In genomic region chrX:73467446-73468241, GRCm38 (mm10) we compare ENCODE assay signal across 9 mouse cellular contexts. TPM values are rescaled to one million over a fixed set of nuclear protein-coding genes. Genes with fewer than 3 reads are reported as not detected.
DNase-seq lines count a peak whose midpoint lies in the region; ATAC-seq lines count a peak whose summit lies in the region.
"Had no signal": no experiment of that assay in that cellular context is flagged by ENCODE, and none has a peak within 500 bp of the region (broad histone marks: within the 10 kb centered on the region; RNA-seq: fewer than 3 reads in every experiment).

No protein-coding gene starts in this region.

- no peak overlapping the region for H3K9ac ChIP-seq in forebrain, embryonic 11.5 days (ENCODE audit: low read length)
- no peak overlapping the region for H3K9ac ChIP-seq in forebrain, embryonic 15.5 days (replicated peaks)
- H3K9ac ChIP-seq in intestine, embryonic 15.5 days, result no peak overlapping the region

- H3K27ac ChIP-seq in forebrain, embryonic 11.5 days (ENCODE audit: low read depth, low read length), result no peak overlapping the region
- no peak overlapping the region for H3K27ac ChIP-seq in forebrain, embryonic 15.5 days (replicated peaks)
- peak overlapping the region; percentile 51 for H3K27ac ChIP-seq in intestine, embryonic 15.5 days

- no peaks in the 10 kb centered on the region for H3K9me3 ChIP-seq in forebrain, embryonic 11.5 days (ENCODE audit: control insufficient read depth, low read length)
- no peaks in the 10 kb centered on the region for H3K9me3 ChIP-seq in forebrain, embryonic 15.5 days
- no peaks in the 10 kb centered on the region for H3K9me3 ChIP-seq in intestine, embryonic 15.5 days

- no peak overlapping the region for H3K4me2 ChIP-seq in forebrain, embryonic 11.5 days (ENCODE audit: low read depth, low read length, severe bottlenecking)
- no peak overlapping the region for H3K4me2 ChIP-seq in forebrain, embryonic 15.5 days (replicated peaks)
- no peak overlapping the region for H3K4me2 ChIP-seq in intestine, embryonic 15.5 days (replicated peaks)

- no peaks in the 10 kb centered on the region for H3K4me1 ChIP-seq in forebrain, embryonic 11.5 days (replicated peaks; ENCODE audit: control insufficient read depth, insufficient read depth, low read length)
- H3K4me1 ChIP-seq in forebrain, embryonic 15.5 days, result no peaks in the 10 kb centered on the region
- no peaks in the 10 kb centered on the region for H3K4me1 ChIP-seq in intestine, embryonic 15.5 days (replicated peaks)

- H3K4me3 ChIP-seq in forebrain, embryonic 11.5 days (ENCODE audit: low read depth, low read length), result no peak overlapping the region
- H3K4me3 ChIP-seq in forebrain, embryonic 15.5 days, result no peak overlapping the region
- H3K4me3 ChIP-seq in intestine, embryonic 15.5 days (replicated peaks), result no peak overlapping the region

- H3K36me3 ChIP-seq in forebrain, embryonic 11.5 days (ENCODE audit: control insufficient read depth, insufficient read depth, low read length), result no peaks in the 10 kb centered on the region
- H3K36me3 ChIP-seq in forebrain, embryonic 15.5 days, result no peaks in the 10 kb centered on the region
- H3K36me3 ChIP-seq in intestine, embryonic 15.5 days, result no peaks in the 10 kb centered on the region

- H3K27me3 ChIP-seq in forebrain, embryonic 11.5 days (ENCODE audit: control insufficient read depth, insufficient read depth, low read length), result no peaks in the 10 kb centered on the region
- no peaks in the 10 kb centered on the region for H3K27me3 ChIP-seq in forebrain, embryonic 15.5 days
- H3K27me3 ChIP-seq in intestine, embryonic 15.5 days (replicated peaks), result no peaks in the 10 kb centered on the region

- 77% methylated on average over 5 of the region's 5 CpGs for WGBS in forebrain, embryonic 11.5 days
- WGBS in forebrain, embryonic 15.5 days, result 71% methylated on average over 5 of the region's 5 CpGs
- 48% methylated on average over 5 of the region's 5 CpGs for WGBS in intestine, embryonic 15.5 days

- no peak for ATAC-seq in forebrain, embryonic 11.5 days (replicated peaks; ENCODE audit: low FRiP score)
- ATAC-seq in forebrain, embryonic 15.5 days (replicated peaks), result no peak
- 0 out of 2 replicates have a peak, but pooled peaks have one; percentile 36 for ATAC-seq in intestine, embryonic 15.5 days

- peak; percentile 53 for DNase-seq in forebrain, embryonic 11.5 days (ENCODE audit: low spot score)
- peak; percentile 13 for DNase-seq in right cerebral cortex, postnatal 4 days
- DNase-seq in right cerebral cortex, adult 18-20 months, result no peak
- no peak for DNase-seq in spleen, adult 12 weeks (ENCODE audit: low spot score)
- DNase-seq in left cerebral cortex, adult 8-10 months (ENCODE audit: low spot score in 2 of 2), result no peak
- no peak for DNase-seq in layer of hippocampus, adult 11-12 months (ENCODE audit: low spot score)
- DNase-seq: adrenal gland, postnatal 36 days had no signal

RNA-seq across cellular contexts. Expression of gene Haus7, which starts 8.8 kb away (rescaled TPM):
- polyA plus RNA-seq in forebrain, embryonic 11.5 days (2014; fragmentation: Nextera tagmentation; extraction: Ambion mirVana), result 74.8 and 78.2 TPM in 2 replicates
- 58.0 and 61.1 TPM in 2 replicates for polyA plus RNA-seq in forebrain, embryonic 15.5 days (2015; fragmentation: Nextera tagmentation; extraction: Ambion mirVana)
- 58.2 and 60.6 TPM in 2 replicates for polyA plus RNA-seq in intestine, embryonic 15.5 days (2015; fragmentation: Nextera tagmentation; extraction: Ambion mirVana)
- total RNA-seq in left cerebral cortex, adult 8-10 months (2022), result 10 to 100 TPM in 3 of 4 experiments, 1 to 10 TPM in 1; 7.9 to 13.2 (median 11.8) TPM

RNA-seq across cellular contexts. Expression of gene Bgn, which starts 15.8 kb away (rescaled TPM):
- 28.6 and 32.2 TPM in 2 replicates for polyA plus RNA-seq in forebrain, embryonic 11.5 days (2014; fragmentation: Nextera tagmentation; extraction: Ambion mirVana)
- polyA plus RNA-seq in forebrain, embryonic 15.5 days (2015; fragmentation: Nextera tagmentation; extraction: Ambion mirVana), result 12.8 and 13.4 TPM in 2 replicates
- 48.5 and 52.7 TPM in 2 replicates for polyA plus RNA-seq in intestine, embryonic 15.5 days (2015; fragmentation: Nextera tagmentation; extraction: Ambion mirVana)
- total RNA-seq in left cerebral cortex, adult 8-10 months (2022), result 10 to 100 TPM; 18.7 to 23.5 (median 19.3) TPM

RNA-seq across cellular contexts. Expression of gene Trex2, which starts 32.5 kb away (rescaled TPM):
- polyA plus RNA-seq in forebrain, embryonic 11.5 days (2014; fragmentation: Nextera tagmentation; extraction: Ambion mirVana), result not detected in 2 replicates
- not detected in 2 replicates for polyA plus RNA-seq in forebrain, embryonic 15.5 days (2015; fragmentation: Nextera tagmentation; extraction: Ambion mirVana)
- polyA plus RNA-seq in intestine, embryonic 15.5 days (2015; fragmentation: Nextera tagmentation; extraction: Ambion mirVana), result not detected in 2 replicates
- not detected for total RNA-seq in left cerebral cortex, adult 8-10 months (2022)
- total RNA-seq: adrenal gland, postnatal 36 days had no signal

RNA-seq across cellular contexts. Expression of gene Atp2b3, which starts 35.2 kb away (rescaled TPM):
- 0.11 and 0.15 TPM in 2 replicates for polyA plus RNA-seq in forebrain, embryonic 11.5 days (2014; fragmentation: Nextera tagmentation; extraction: Ambion mirVana)
- polyA plus RNA-seq in forebrain, embryonic 15.5 days (2015; fragmentation: Nextera tagmentation; extraction: Ambion mirVana), result 3.7 and 4.4 TPM in 2 replicates
- polyA plus RNA-seq in intestine, embryonic 15.5 days (2015; fragmentation: Nextera tagmentation; extraction: Ambion mirVana), result 0.26 and 0.28 TPM in 2 replicates
- total RNA-seq in left cerebral cortex, adult 8-10 months (2022), result 10 to 100 TPM; 91.0 to 100.0 (median 95.1) TPM

RNA-seq across cellular contexts. Expression of gene Zfp92, which starts 56.7 kb away (rescaled TPM):
- polyA plus RNA-seq in forebrain, embryonic 11.5 days (2014; fragmentation: Nextera tagmentation; extraction: Ambion mirVana), result 0.12 and 0.13 TPM in 2 replicates
- 0.62 and 0.72 TPM in 2 replicates for polyA plus RNA-seq in forebrain, embryonic 15.5 days (2015; fragmentation: Nextera tagmentation; extraction: Ambion mirVana)
- 0.32 and 0.54 TPM in 2 replicates for polyA plus RNA-seq in intestine, embryonic 15.5 days (2015; fragmentation: Nextera tagmentation; extraction: Ambion mirVana)
- total RNA-seq in left cerebral cortex, adult 8-10 months (2022), result 1 to 10 TPM; 1.9 to 2.9 (median 2.0) TPM

Comparison
In these comparisons a context has a peak if more than half of its experiments do, and no peak if none do; other contexts are left out.
1. DNase-seq: peak in forebrain, embryonic 11.5 days (single experiment) and right cerebral cortex, postnatal 4 days (single experiment); none in right cerebral cortex, adult 18-20 months (single experiment), spleen, adult 12 weeks (single experiment), left cerebral cortex, adult 8-10 months (0 of 2) and layer of hippocampus, adult 11-12 months (single experiment).